Mouse (Mus musculus): ENCODE measurements around the gene Cgref1.

DNA sequence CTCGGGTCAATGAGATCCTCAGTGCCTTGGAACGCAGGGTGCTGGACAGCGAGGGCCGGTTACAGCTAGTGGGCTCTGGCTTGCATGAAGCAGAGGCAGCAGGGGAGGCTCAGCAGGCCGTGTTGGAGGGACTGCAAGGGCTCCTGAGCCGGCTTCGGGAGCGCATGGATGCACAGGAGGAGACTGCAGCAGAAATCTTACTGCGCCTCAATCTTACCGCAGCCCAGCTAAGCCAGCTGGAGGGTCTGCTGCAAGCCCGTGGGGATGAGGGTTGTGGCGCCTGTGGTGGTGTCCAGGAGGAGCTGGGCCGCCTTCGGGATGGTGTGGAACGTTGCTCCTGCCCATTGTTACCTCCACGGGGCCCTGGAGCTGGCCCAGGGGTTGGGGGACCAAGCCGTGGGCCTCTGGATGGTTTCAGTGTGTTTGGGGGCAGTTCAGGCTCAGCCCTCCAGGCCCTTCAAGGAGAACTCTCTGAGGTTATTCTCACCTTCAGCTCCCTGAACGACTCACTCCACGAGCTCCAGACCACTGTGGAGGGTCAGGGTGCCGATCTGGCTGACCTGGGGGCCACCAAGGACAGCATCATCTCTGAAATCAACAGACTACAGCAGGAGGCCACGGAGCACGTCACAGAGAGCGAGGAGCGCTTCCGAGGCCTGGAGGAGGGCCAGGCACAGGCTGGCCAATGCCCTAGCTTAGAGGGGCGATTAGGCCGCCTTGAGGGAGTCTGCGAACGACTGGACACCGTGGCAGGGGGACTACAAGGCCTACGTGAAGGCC lies 27.3 kb downstream of the Cgref1 start:
- TF ChIP-seq CTCF (IDR thresholded peaks at IDR 0.05; ENCODE audit: low read depth, low read length) = no peak
- no peak for TF ChIP-seq POLR2AphosphoS5 (IDR thresholded peaks at IDR 0.05; ENCODE audit: insufficient replicate concordance, low read depth, low read length)
- TF ChIP-seq GATA2 (IDR thresholded peaks at IDR 0.05; ENCODE audit: borderline replicate concordance, low read depth, low read length) = no peak
- TF ChIP-seq GATA1 (IDR thresholded peaks at IDR 0.05; ENCODE audit: borderline replicate concordance, low read length) = no peak
- TF ChIP-seq TAL1 (conservative IDR thresholded peaks at IDR 0.05; ENCODE audit: low read depth, low read length) = no peak

All from G1E (cell line).